Mouse (Mus musculus): ENCODE data around the gene Camk1d. TPM values are rescaled to one million over a fixed set of nuclear protein-coding genes. Genes with fewer than 3 reads are reported as not detected.

Camk1d gene
- polyA plus RNA-seq, 1 experiment from 2014 or later: 2.1 TPM

DNA sequence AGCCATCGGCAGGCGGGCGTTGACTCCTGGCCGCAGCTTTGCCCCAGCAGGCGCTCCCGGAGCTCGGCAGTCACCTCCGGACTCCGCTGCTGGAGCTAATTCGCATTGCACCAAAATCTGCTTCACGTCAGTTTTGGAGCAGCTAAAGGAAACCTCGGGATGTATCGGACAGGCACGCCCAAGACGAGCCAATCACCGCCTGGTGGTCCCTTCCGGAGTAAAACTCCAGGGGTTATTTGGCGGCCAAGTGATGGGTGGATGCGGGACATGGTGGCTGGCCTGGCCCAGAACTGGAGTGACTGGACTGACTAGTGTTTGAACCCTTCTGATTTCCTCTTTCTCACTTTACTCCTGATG lies 717 bp upstream of the Camk1d start:
- H3K27ac ChIP-seq (ENCODE audit: low read depth, low read length): no peak overlapping the region

DNA sequence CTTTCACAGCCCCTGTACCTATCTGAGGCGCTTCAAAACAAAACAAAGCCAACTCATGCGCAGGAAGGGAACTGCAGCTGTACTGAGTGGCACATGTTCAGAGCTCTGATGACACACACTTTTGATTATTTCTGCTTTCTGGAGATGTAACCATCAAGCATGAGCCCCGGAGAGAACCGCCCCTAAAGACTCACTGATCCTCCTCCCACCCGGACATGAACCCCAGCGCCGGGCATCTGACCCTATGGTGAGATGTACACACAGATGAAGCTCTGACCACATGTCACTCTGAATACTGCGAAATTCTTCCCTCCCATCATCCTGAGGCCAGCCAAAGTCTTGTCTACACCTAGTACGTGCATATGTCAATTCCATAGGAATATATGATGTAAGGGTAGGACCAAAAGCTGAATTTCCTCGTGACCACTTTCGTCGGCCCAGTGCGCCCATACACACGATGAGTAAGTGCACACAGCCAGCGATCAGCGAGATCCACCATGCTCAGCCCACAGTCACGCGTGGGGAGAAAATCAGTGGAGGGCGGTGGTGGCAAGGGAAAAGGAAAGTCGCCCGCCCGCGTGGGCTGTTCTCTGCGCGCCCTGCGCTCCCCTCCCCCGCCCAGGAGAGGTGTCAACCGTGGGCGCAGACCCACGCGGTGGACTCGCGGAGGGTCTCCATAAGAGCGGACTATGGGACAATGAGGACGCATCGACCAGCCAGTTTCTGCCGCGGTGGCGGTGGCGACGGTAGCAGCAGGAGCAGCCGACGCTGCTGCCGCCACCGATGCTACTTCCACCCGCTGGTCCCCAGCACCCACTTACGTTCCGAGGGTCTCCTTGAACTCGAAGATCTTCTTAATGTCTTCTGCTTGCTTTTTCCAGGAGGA lies 747 bp downstream of the Camk1d start:
- under 1% methylated on average over 49 of the region's 49 CpGs for WGBS
- Histone ChIP-seq H3K4me1 (ENCODE audit: control insufficient read depth, insufficient read depth, low read length) (peaks cover 5% of the 10 kb centered on the region; the same call in 1 of the 2 replicates), H3K36me3 (ENCODE audit: control insufficient read depth, insufficient read depth, low read length) (no peaks in the 10 kb centered on the region), H3K4me2 (ENCODE audit: low read depth) (peak overlapping the region; percentile 99), H3K4me3 (ENCODE audit: low read depth, low read length) (peak overlapping the region; percentile 58), H3K27me3 (ENCODE audit: control insufficient read depth, insufficient read depth, low read length) (peaks cover 16% of the 10 kb centered on the region), H3K27ac (ENCODE audit: low read depth, low read length) (no peak overlapping the region), H3K9ac (ENCODE audit: low read length) (peak overlapping the region; percentile 58), H3K9me3 (ENCODE audit: control insufficient read depth, low read length) (no peaks in the 10 kb centered on the region)
- ATAC-seq (ENCODE audit: insufficient read depth, low FRiP score, low TSS enrichment) (peak; percentile 54; the same call in 1 of the 2 replicates), DNase-seq (ENCODE audit: low spot score) (peak; percentile 61)

More for the DNA sequence above, 717 bp upstream of the Camk1d start:
- H3K27me3 ChIP-seq (ENCODE audit: control insufficient read depth, insufficient read depth, low read length): peaks cover 16% of the 10 kb centered on the region
- no peaks in the 10 kb centered on the region for H3K9me3 ChIP-seq (ENCODE audit: control insufficient read depth, low read length)
- peak overlapping the region; percentile 99 for H3K4me2 ChIP-seq (ENCODE audit: low read depth)
- WGBS: under 1% methylated on average over 19 of the region's 19 CpGs
- no peak; the same call in none of the 2 replicates for ATAC-seq (ENCODE audit: insufficient read depth, low FRiP score, low TSS enrichment)
- no peak for DNase-seq (ENCODE audit: low spot score)
- H3K4me1 ChIP-seq (ENCODE audit: control insufficient read depth, insufficient read depth, low read length): peaks cover 5% of the 10 kb centered on the region; the same call in 1 of the 2 replicates
- no peaks in the 10 kb centered on the region for H3K36me3 ChIP-seq (ENCODE audit: control insufficient read depth, insufficient read depth, low read length)
- peak overlapping the region; percentile 58 for H3K4me3 ChIP-seq (ENCODE audit: low read depth, low read length)
- peak overlapping the region; percentile 58 for H3K9ac ChIP-seq (ENCODE audit: low read length)

DNA sequence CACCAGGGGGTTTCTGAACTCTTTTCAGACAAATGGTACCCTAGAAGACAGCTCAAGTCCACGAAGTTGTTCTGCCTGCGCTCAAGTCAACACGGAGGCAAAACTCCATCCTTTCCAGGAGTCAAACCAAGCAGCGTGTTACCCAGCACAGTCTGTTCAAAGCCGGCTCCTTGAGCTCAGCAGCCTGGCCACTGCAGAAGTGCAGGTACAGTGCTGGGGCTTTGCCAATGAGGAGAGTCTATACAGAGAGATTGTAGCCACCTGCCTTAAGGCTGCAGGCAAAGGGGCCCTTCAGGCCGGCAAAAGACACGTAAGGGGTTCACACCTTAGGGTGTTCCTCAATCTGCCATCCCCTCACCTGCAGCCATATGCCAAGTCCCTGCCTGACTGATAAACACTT lies 2.1 kb downstream of the Camk1d start:
- ATAC-seq (ENCODE audit: insufficient read depth, low FRiP score, low TSS enrichment) (no peak), DNase-seq (ENCODE audit: low spot score) (no peak)
- Histone ChIP-seq H3K36me3 (ENCODE audit: control insufficient read depth, insufficient read depth, low read length) (no peaks in the 10 kb centered on the region), H3K4me3 (ENCODE audit: low read depth, low read length) (no peak overlapping the region), H3K9ac (ENCODE audit: low read length) (no peak overlapping the region), H3K27me3 (ENCODE audit: control insufficient read depth, insufficient read depth, low read length) (peaks cover 16% of the 10 kb centered on the region), H3K27ac (ENCODE audit: low read depth, low read length) (no peak overlapping the region), H3K4me2 (ENCODE audit: low read depth) (no peak overlapping the region), H3K4me1 (ENCODE audit: control insufficient read depth, insufficient read depth, low read length) (peaks cover 5% of the 10 kb centered on the region; the same call in 1 of the 2 replicates), H3K9me3 (ENCODE audit: control insufficient read depth, low read length) (no peaks in the 10 kb centered on the region)
- 50% methylated on average over 7 of the region's 7 CpGs for WGBS

- WGBS: 85% methylated on average over 4 of the region's 4 CpGs
- ATAC-seq (ENCODE audit: insufficient read depth, low FRiP score, low TSS enrichment) (no peak), DNase-seq (ENCODE audit: low spot score) (no peak)
- H3K9ac ChIP-seq (ENCODE audit: low read length): no peak overlapping the region
- H3K9me3 ChIP-seq (ENCODE audit: control insufficient read depth, low read length): no peaks in the 10 kb centered on the region
- no peak overlapping the region for H3K4me2 ChIP-seq (ENCODE audit: low read depth)
- no peak overlapping the region for H3K27ac ChIP-seq (ENCODE audit: low read depth, low read length)
- peaks cover 5% of the 10 kb centered on the region; the same call in 1 of the 2 replicates for H3K4me1 ChIP-seq (ENCODE audit: control insufficient read depth, insufficient read depth, low read length)
- peaks cover 16% of the 10 kb centered on the region for H3K27me3 ChIP-seq (ENCODE audit: control insufficient read depth, insufficient read depth, low read length)
- no peak overlapping the region for H3K4me3 ChIP-seq (ENCODE audit: low read depth, low read length)
- no peaks in the 10 kb centered on the region for H3K36me3 ChIP-seq (ENCODE audit: control insufficient read depth, insufficient read depth, low read length)
These were observed 4.4 kb downstream of the Camk1d start for GRCm38 (mm10) chr2:5709911-5710310.

- no peak overlapping the region for H3K27ac ChIP-seq (ENCODE audit: low read depth, low read length)
- H3K4me1 ChIP-seq (ENCODE audit: control insufficient read depth, insufficient read depth, low read length): no peaks in the 10 kb centered on the region
- no peak overlapping the region for H3K4me3 ChIP-seq (ENCODE audit: low read depth, low read length)
- DNase-seq (ENCODE audit: low spot score) (no peak), ATAC-seq (ENCODE audit: insufficient read depth, low FRiP score, low TSS enrichment) (no peak)
- no peak overlapping the region for H3K4me2 ChIP-seq (ENCODE audit: low read depth)
- no peaks in the 10 kb centered on the region for H3K9me3 ChIP-seq (ENCODE audit: control insufficient read depth, low read length)
- H3K9ac ChIP-seq (ENCODE audit: low read length): no peak overlapping the region
- peaks cover 10% of the 10 kb centered on the region for H3K27me3 ChIP-seq (ENCODE audit: control insufficient read depth, insufficient read depth, low read length)
- no peaks in the 10 kb centered on the region for H3K36me3 ChIP-seq (ENCODE audit: control insufficient read depth, insufficient read depth, low read length)
- 81% methylated on average over 10 of the region's 10 CpGs for WGBS
These were observed 6.2 kb downstream of the Camk1d start for GRCm38 (mm10) chr2:5707871-5708733.

- H3K4me1 ChIP-seq (ENCODE audit: control insufficient read depth, insufficient read depth, low read length): no peaks in the 10 kb centered on the region
- ATAC-seq (ENCODE audit: insufficient read depth, low FRiP score, low TSS enrichment) (no peak), DNase-seq (ENCODE audit: low spot score) (no peak)
- no peaks in the 10 kb centered on the region for H3K27me3 ChIP-seq (ENCODE audit: control insufficient read depth, insufficient read depth, low read length)
- 78% methylated on average over 4 of the region's 4 CpGs for WGBS
- H3K9ac ChIP-seq (ENCODE audit: low read length): no peak overlapping the region
- H3K4me2 ChIP-seq (ENCODE audit: low read depth): no peak overlapping the region
- H3K9me3 ChIP-seq (ENCODE audit: control insufficient read depth, low read length): no peaks in the 10 kb centered on the region
- no peaks in the 10 kb centered on the region for H3K36me3 ChIP-seq (ENCODE audit: control insufficient read depth, insufficient read depth, low read length)
- no peak overlapping the region for H3K4me3 ChIP-seq (ENCODE audit: low read depth, low read length)
- H3K27ac ChIP-seq (ENCODE audit: low read depth, low read length): no peak overlapping the region
These were observed 7.7 kb downstream of the Camk1d start for GRCm38 (mm10) chr2:5706618-5707017.

DNA sequence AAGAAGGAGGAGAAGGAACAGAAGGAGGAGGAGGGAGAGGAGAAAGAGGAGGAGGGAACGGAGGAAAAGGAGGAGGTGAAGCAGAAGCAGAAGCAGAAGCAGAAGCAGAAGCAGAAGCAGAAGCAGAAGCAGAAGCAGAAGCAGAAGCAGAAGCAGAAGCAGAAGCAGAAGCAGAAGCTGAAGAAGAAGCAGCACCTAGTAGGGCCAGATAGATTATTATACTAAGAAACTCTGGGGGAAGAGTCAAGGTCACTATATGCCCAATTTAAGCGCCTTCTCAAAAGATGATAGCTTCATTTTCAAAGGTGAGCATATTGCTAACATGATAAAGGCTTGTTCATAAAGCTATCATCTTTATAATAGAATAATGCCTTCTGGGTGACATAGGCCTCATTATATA lies 11.9 kb downstream of the Camk1d start:
- ATAC-seq (ENCODE audit: insufficient read depth, low FRiP score, low TSS enrichment): no peak
- Histone ChIP-seq H3K4me2 (ENCODE audit: low read depth) (no peak overlapping the region), H3K9ac (ENCODE audit: low read length) (no peak overlapping the region), H3K4me3 (ENCODE audit: low read depth, low read length) (no peak overlapping the region), H3K36me3 (ENCODE audit: control insufficient read depth, insufficient read depth, low read length) (no peaks in the 10 kb centered on the region), H3K9me3 (ENCODE audit: control insufficient read depth, low read length) (no peaks in the 10 kb centered on the region), H3K27ac (ENCODE audit: low read depth, low read length) (no peak overlapping the region), H3K4me1 (ENCODE audit: control insufficient read depth, insufficient read depth, low read length) (no peaks in the 10 kb centered on the region), H3K27me3 (ENCODE audit: control insufficient read depth, insufficient read depth, low read length) (no peaks in the 10 kb centered on the region)
- no peak for DNase-seq (ENCODE audit: low spot score)
- 88% methylated on average over 2 of the region's 2 CpGs for WGBS

DNA sequence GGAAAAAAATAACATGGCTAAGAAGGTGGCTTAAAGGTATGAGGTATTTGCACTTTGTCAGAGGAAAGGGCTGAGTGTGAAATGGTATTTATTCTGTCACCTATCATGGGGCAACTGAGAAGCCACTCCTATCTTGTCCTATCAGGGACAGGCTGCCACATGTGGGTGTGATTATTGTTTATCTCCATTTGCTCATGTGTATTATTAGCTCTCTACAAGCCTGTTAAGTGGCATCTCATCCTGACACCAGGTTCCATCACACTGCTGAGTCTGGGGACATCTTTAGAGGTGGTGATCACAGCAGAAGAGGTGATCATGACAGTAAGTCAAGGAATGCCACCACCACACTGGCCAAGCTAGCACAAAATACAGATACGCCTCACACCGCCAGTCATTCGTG lies 13.4 kb downstream of the Camk1d start:
- ATAC-seq (ENCODE audit: insufficient read depth, low FRiP score, low TSS enrichment) (no peak), DNase-seq (ENCODE audit: low spot score) (no peak)
- Histone ChIP-seq H3K4me2 (ENCODE audit: low read depth) (no peak overlapping the region), H3K9me3 (ENCODE audit: control insufficient read depth, low read length) (no peaks in the 10 kb centered on the region), H3K4me3 (ENCODE audit: low read depth, low read length) (no peak overlapping the region), H3K9ac (ENCODE audit: low read length) (no peak overlapping the region), H3K27me3 (ENCODE audit: control insufficient read depth, insufficient read depth, low read length) (no peaks in the 10 kb centered on the region), H3K36me3 (ENCODE audit: control insufficient read depth, insufficient read depth, low read length) (no peaks in the 10 kb centered on the region), H3K27ac (ENCODE audit: low read depth, low read length) (no peak overlapping the region), H3K4me1 (ENCODE audit: control insufficient read depth, insufficient read depth, low read length) (no peaks in the 10 kb centered on the region)
- 90% methylated on average over 3 of the region's 3 CpGs for WGBS
